Mouse (Mus musculus): ENCODE results near the gene Gm21954. TPM values are rescaled to one million over a fixed set of nuclear protein-coding genes. Genes with fewer than 3 reads are reported as not detected.

Gene Gm21954
- polyA plus RNA-seq, 1 experiment: not detected

DNA sequence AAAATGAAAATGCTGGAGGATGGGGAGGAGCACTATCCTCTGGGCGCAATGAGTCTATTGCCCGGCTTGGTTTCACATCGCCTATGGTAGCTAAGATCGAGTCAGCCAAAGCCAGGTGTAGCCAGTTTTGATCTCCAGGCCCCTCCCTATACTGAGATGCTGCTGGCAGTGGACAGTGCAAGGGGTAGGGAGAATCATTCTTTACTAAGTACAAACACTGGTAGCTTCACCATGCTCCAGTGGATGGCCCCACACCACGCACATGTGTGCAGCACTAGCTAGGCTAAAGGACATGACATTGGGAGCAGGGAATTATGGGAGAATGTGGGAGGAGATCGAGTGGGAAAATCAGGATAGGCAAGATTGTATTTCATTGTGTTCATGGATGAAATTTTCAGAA is 53.2 kb downstream of the Gm21954 start:
- DNase-seq: no peak
- WGBS: 76% methylated on average over 6 of the region's 6 CpGs
- H3K27me3 ChIP-seq (replicated peaks; ENCODE audit: control insufficient read depth, insufficient read depth, low read length): no peaks in the 10 kb centered on the region
- H3K4me3 ChIP-seq (ENCODE audit: insufficient read depth, low read depth, low read length): no peak overlapping the region
- no peak overlapping the region for H3K27ac ChIP-seq (ENCODE audit: insufficient read depth, low read depth, low read length)
- H3K4me1 ChIP-seq (ENCODE audit: control insufficient read depth, insufficient read depth, low read length): no peaks in the 10 kb centered on the region
- no peaks in the 10 kb centered on the region for H3K36me3 ChIP-seq (ENCODE audit: control insufficient read depth, insufficient read depth, low read length)
- no peak for TF ChIP-seq POLR2A (IDR thresholded peaks at IDR 0.05; ENCODE audit: low read depth, low read length)
- TF ChIP-seq CTCF (conservative IDR thresholded peaks at IDR 0.05; ENCODE audit: insufficient read depth, insufficient read length, low read depth, low read length): no peak

DNA sequence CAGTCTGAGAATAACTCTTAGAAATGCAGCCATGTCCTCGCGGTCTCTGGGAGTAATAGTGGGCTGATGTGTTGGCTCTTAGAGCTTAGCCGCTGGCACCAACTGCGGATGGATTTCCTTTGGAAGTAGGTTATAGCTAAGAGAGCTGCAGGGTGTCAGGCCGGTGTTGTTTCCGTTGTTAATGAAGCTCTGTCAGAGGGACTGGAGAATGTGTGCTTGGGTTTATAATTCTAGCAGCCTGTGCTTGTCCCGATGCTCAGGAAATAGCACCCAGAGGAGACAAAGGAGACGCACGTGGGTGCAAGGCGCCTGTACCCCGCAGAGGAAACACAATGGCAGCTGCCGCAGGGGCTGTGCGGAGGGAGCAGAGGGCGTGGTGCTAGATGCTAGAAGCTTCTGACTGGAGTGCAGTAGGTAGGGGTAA is 56.5 kb downstream of the Gm21954 start:
- H3K4me1 ChIP-seq (ENCODE audit: control insufficient read depth, insufficient read depth, low read length): no peaks in the 10 kb centered on the region
- no peak overlapping the region for H3K4me3 ChIP-seq (ENCODE audit: insufficient read depth, low read depth, low read length)
- WGBS: 35% methylated on average over 14 of the region's 14 CpGs
- H3K36me3 ChIP-seq (ENCODE audit: control insufficient read depth, insufficient read depth, low read length): no peaks in the 10 kb centered on the region
- no peak overlapping the region for H3K27ac ChIP-seq (ENCODE audit: insufficient read depth, low read depth, low read length)
- TF ChIP-seq POLR2A (IDR thresholded peaks at IDR 0.05; ENCODE audit: low read depth, low read length) (no peak), CTCF (conservative IDR thresholded peaks at IDR 0.05; ENCODE audit: insufficient read depth, insufficient read length, low read depth, low read length) (no peak)
- DNase-seq: no peak
- H3K27me3 ChIP-seq (replicated peaks; ENCODE audit: control insufficient read depth, insufficient read depth, low read length): no peaks in the 10 kb centered on the region

Other genes with a start within 250 kb of the Gm21954 start
- gene Dclk1, start 229.8 kb downstream of the Gm21954 start, polyA plus RNA-seq (2012; rRNA removed): 0.68 and 1.1 TPM in 2 replicates